Mouse (Mus musculus): ENCODE results near the gene Zbtb32. TPM values are rescaled to one million over a fixed set of nuclear protein-coding genes. Genes with fewer than 3 reads are reported as not detected.
A peak's percentile ranks its signal among the peaks of the same experiment; 100 is the strongest.

Gene Zbtb32
- not detected in 2 replicates for polyA plus RNA-seq (2012; rRNA removed)

DNA sequence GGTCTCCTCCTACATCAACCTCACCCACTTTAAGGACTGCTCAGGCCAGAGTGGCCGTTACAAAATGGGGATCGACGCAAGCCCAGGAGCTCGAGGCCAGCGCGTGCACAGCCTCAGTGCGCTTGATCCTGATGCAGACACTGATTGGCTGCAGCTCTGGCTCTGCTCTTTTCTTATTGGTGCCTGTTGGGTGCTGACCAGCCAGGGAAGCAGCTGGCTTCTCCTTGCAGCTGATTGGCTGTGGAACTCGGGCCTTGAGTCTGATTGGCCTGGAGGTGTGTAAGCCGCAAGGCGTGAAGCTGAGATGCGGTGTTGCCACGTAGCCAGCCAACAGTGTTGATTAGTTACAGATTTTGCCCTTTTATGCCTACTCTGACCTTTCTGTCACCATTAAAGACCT lies at the start of gene Zbtb32:
TSS of gene Zbtb32 (minus strand) at position 124 of the 400 bp plus-strand sequence.
- H3K27me3 ChIP-seq (ENCODE audit: control insufficient read depth, insufficient read depth, low read length) = no peaks in the 10 kb centered on the region
- no peak for DNase-seq
- 93% methylated on average over 12 of the region's 12 CpGs for WGBS
- peaks cover 6% of the 10 kb centered on the region for H3K4me1 ChIP-seq (ENCODE audit: control insufficient read depth, insufficient read depth, low read length)
- no peak for TF ChIP-seq CTCF (IDR thresholded peaks at IDR 0.05; ENCODE audit: borderline replicate concordance, insufficient read depth, low read depth, low read length)
- no peak for TF ChIP-seq POLR2A (IDR thresholded peaks at IDR 0.05; ENCODE audit: borderline replicate concordance, insufficient read depth, low read length)
- H3K4me3 ChIP-seq (replicated peaks; ENCODE audit: insufficient read depth, low read depth, low read length) = peak within 1 kb of the TSS; percentile 15
- H3K27ac ChIP-seq (ENCODE audit: insufficient read depth, low read length) = no peak within 1 kb of the TSS

DNA sequence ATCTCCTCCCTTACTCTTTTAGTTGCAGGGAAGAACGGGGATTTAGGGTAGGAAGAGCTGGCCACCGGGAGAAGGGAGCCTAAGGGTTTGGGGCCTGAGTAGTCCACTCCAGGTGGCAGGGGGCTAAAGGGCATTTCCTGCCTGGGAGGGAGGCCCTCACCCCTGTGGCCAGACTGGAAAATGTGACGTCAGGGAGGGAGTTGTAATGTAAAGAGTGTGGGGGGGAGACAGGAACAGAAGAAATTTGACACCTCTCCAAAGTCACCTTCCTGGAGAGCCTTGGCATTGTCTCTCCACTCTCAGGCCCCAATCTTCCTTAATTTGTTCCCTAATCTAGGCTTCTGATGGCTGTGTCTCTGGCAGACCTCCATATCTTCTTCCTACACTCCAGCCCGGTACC lies 40.4 kb upstream of the Zbtb32 start:
- TF ChIP-seq CTCF (IDR thresholded peaks at IDR 0.05; ENCODE audit: borderline replicate concordance, insufficient read depth, low read depth, low read length) (no peak), POLR2A (IDR thresholded peaks at IDR 0.05; ENCODE audit: borderline replicate concordance, insufficient read depth, low read length) (no peak)
- 29% methylated on average over 4 of the region's 4 CpGs for WGBS

DNA sequence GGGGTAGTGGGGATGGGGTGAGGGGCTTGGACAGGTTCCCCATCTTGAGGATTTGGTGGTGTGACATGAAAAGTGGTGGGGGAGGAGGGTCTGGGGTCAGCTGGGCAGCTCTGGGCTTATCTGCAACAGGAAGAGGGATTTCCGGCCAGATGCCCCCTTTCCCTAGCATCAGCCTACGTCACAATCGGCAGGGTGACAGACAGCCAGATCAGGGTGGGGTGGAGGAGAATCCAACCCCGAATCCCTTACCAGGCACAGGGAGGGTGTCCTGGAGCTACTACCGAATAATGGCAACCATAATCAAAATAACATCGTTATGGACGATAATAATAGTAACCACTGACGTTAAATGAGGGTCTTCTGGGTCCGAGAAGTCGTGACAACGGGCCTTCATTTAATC lies 37.7 kb upstream of the Zbtb32 start:
- peaks cover 6% of the 10 kb centered on the region; the same call in 1 of the 2 replicates for H3K27me3 ChIP-seq (ENCODE audit: control insufficient read depth, insufficient read depth, low read length)
- TF ChIP-seq CTCF (IDR thresholded peaks at IDR 0.05; ENCODE audit: borderline replicate concordance, insufficient read depth, low read depth, low read length) = no peak
- TF ChIP-seq POLR2A (IDR thresholded peaks at IDR 0.05; ENCODE audit: borderline replicate concordance, insufficient read depth, low read length) = no peak
- 29% methylated on average over 11 of the region's 11 CpGs for WGBS

More for the DNA sequence above, 40.4 kb upstream of the Zbtb32 start:
- H3K4me3 ChIP-seq (replicated peaks; ENCODE audit: insufficient read depth, low read depth, low read length) = no peak overlapping the region
- peaks cover 6% of the 10 kb centered on the region; the same call in 1 of the 2 replicates for H3K27me3 ChIP-seq (ENCODE audit: control insufficient read depth, insufficient read depth, low read length)
- H3K4me1 ChIP-seq (ENCODE audit: control insufficient read depth, insufficient read depth, low read length) = no peaks in the 10 kb centered on the region
- no peak overlapping the region for H3K27ac ChIP-seq (ENCODE audit: insufficient read depth, low read length)
- no peak for DNase-seq

DNA sequence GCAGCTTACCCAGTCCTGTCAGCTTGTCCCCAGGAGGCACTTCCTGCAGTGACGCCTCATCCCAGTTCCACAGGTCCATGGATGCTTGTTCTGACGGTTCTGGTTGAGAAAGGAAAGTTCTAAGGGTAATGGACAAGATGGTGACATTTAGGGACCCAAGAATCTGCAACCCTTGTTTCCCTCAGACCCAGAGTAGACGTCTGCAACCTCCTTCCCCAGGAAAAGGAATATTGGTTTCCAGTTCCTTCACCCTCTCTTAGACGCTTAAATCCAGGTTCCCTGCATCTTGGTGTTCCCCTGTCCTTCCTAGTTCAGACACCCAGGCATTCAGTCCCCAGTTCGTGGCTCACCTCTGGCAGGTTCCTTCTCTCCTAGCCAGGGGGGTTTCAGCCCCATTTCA lies 37.0 kb upstream of the Zbtb32 start, which contains the start of gene Etv2:
TSS of gene Etv2 (minus strand) at position 101 of the 400 bp plus-strand sequence.
- H3K4me3 ChIP-seq (replicated peaks; ENCODE audit: insufficient read depth, low read depth, low read length) = no peak within 1 kb of the TSS
- no peak for DNase-seq
- H3K27me3 ChIP-seq (ENCODE audit: control insufficient read depth, insufficient read depth, low read length) = peaks cover 6% of the 10 kb centered on the region; the same call in 1 of the 2 replicates
- TF ChIP-seq POLR2A (IDR thresholded peaks at IDR 0.05; ENCODE audit: borderline replicate concordance, insufficient read depth, low read length) (no peak), CTCF (IDR thresholded peaks at IDR 0.05; ENCODE audit: borderline replicate concordance, insufficient read depth, low read depth, low read length) (no peak)
- 2% methylated on average over 5 of the region's 5 CpGs for WGBS
- H3K4me1 ChIP-seq (ENCODE audit: control insufficient read depth, insufficient read depth, low read length) = no peaks in the 10 kb centered on the region
- H3K27ac ChIP-seq (ENCODE audit: insufficient read depth, low read length) = no peak within 1 kb of the TSS

More for the DNA sequence above, 37.7 kb upstream of the Zbtb32 start:
- Histone ChIP-seq H3K27ac (ENCODE audit: insufficient read depth, low read length) (no peak overlapping the region), H3K4me1 (ENCODE audit: control insufficient read depth, insufficient read depth, low read length) (no peaks in the 10 kb centered on the region), H3K4me3 (replicated peaks; ENCODE audit: insufficient read depth, low read depth, low read length) (no peak overlapping the region)
- DNase-seq = no peak

DNA sequence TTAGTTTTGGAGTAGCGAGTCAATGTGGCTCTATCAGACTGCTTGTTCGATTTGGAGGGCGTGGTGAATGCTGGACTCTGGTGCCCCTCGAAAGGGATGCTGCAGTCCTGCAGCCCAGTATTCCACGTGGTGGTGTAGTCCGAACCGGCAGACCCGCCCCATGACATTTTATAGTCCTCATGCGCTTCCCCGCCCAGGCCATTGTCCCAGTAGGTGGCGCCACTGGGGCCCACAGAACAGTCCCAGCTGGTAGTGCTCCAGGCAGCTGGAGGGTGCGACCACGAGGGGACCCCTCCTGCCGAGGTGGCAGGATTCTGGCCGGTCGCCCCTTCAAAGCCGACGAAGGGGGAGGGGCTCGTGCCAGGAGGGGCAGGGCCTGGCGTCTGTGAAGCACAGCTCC lies 35.9 kb upstream of the Zbtb32 start:
- under 1% methylated on average over 20 of the region's 20 CpGs for WGBS
- H3K4me3 ChIP-seq (replicated peaks; ENCODE audit: insufficient read depth, low read depth, low read length) = no peak overlapping the region
- TF ChIP-seq POLR2A (IDR thresholded peaks at IDR 0.05; ENCODE audit: borderline replicate concordance, insufficient read depth, low read length) (no peak), CTCF (IDR thresholded peaks at IDR 0.05; ENCODE audit: borderline replicate concordance, insufficient read depth, low read depth, low read length) (peak; percentile 29; the same call in 1 of the 2 replicates)
- DNase-seq = no peak
- no peaks in the 10 kb centered on the region for H3K4me1 ChIP-seq (ENCODE audit: control insufficient read depth, insufficient read depth, low read length)
- H3K27ac ChIP-seq (ENCODE audit: insufficient read depth, low read length) = no peak overlapping the region
- H3K27me3 ChIP-seq (ENCODE audit: control insufficient read depth, insufficient read depth, low read length) = peaks cover 6% of the 10 kb centered on the region; the same call in 1 of the 2 replicates

DNA sequence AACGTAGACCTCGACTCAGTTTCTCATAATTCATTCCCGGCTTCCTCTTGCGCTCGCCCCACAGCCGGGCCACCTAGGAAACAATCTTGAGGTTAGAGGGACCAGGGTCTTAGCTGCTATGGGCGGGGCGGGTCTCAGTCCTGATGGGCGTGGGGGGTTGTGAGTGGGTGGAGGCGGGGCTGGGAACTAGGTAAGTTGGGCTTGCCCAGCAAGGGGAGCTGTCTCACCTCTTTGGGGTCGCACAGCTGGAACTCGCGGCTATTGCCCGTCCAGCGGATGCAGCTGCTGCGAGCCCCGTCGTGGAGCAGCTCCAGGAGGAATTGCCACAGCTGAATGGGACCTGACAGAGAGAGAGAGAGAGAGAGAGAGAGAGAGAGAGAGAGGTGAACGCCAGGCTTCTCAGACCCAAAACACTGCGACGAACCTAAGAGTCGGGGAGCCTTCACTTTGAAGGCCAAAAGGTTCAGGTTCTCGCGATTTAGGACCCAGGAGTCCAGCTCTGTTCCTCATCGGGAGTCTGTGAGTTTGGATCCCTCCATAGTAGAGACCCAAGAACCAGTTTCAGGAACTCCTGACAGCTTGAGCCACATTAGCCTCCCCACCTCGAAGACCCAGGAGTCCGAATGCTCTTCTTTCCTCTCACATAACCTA lies 35.2 kb upstream of the Zbtb32 start:
- no peak for DNase-seq
- Histone ChIP-seq H3K4me3 (replicated peaks; ENCODE audit: insufficient read depth, low read depth, low read length) (no peak overlapping the region), H3K4me1 (ENCODE audit: control insufficient read depth, insufficient read depth, low read length) (no peaks in the 10 kb centered on the region), H3K27me3 (ENCODE audit: control insufficient read depth, insufficient read depth, low read length) (peaks cover 6% of the 10 kb centered on the region; the same call in 1 of the 2 replicates), H3K27ac (ENCODE audit: insufficient read depth, low read length) (no peak overlapping the region)
- WGBS = 5% methylated on average over 27 of the region's 27 CpGs
- TF ChIP-seq POLR2A (IDR thresholded peaks at IDR 0.05; ENCODE audit: borderline replicate concordance, insufficient read depth, low read length) = no peak
- no peak for TF ChIP-seq CTCF (IDR thresholded peaks at IDR 0.05; ENCODE audit: borderline replicate concordance, insufficient read depth, low read depth, low read length)

DNA sequence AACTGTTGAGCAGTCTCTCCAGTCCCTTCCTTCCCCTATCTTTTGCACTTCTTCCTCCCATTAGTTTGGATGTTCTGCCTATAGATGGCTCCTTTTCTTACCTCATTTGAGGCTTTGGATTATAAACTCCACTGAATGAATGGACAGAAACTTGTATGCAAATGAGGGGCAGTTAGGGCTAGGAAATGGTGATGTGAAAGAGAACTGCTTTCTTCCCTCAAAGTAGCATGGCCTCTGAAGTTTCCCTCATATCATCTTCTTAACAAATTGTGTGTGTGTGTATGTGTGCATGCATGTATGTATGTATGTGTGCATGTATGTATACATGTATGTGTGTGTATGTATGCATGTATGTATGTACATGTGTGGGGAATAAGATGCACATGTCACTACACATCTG lies 30.3 kb upstream of the Zbtb32 start:
- Histone ChIP-seq H3K4me3 (replicated peaks; ENCODE audit: insufficient read depth, low read depth, low read length) (no peak overlapping the region), H3K4me1 (ENCODE audit: control insufficient read depth, insufficient read depth, low read length) (no peaks in the 10 kb centered on the region), H3K27ac (ENCODE audit: insufficient read depth, low read length) (no peak overlapping the region), H3K27me3 (ENCODE audit: control insufficient read depth, insufficient read depth, low read length) (no peaks in the 10 kb centered on the region; the same call in 1 of the 2 replicates)
- TF ChIP-seq POLR2A (IDR thresholded peaks at IDR 0.05; ENCODE audit: borderline replicate concordance, insufficient read depth, low read length) (no peak), CTCF (IDR thresholded peaks at IDR 0.05; ENCODE audit: borderline replicate concordance, insufficient read depth, low read depth, low read length) (no peak)
- DNase-seq = no peak

DNA sequence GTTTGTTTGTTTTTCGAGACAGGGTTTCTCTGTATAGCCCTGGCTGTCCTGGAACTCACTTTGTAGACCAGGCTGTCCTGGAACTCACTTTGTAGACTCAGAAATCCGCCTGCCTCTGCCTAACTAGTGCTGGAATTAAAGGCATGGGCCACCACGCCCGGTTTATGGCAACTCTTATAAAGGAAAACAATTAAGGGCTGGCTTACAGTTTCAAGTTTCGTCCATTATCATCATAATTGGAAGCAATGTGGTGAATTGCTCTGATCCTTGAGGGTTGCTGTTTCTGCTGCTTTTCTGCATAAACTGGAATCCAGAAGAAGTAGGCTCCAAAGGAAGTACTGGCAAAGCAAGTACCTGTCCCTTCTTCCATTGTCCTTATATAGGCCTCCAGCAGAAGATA lies 27.9 kb upstream of the Zbtb32 start:
- no peak overlapping the region for H3K27ac ChIP-seq (ENCODE audit: insufficient read depth, low read length)
- no peak for DNase-seq
- 89% methylated on average over 5 of the region's 5 CpGs for WGBS
- TF ChIP-seq POLR2A (IDR thresholded peaks at IDR 0.05; ENCODE audit: borderline replicate concordance, insufficient read depth, low read length) (no peak), CTCF (IDR thresholded peaks at IDR 0.05; ENCODE audit: borderline replicate concordance, insufficient read depth, low read depth, low read length) (no peak)
- H3K4me1 ChIP-seq (ENCODE audit: control insufficient read depth, insufficient read depth, low read length) = peaks cover 3% of the 10 kb centered on the region; the same call in 1 of the 2 replicates
- no peak overlapping the region for H3K4me3 ChIP-seq (replicated peaks; ENCODE audit: insufficient read depth, low read depth, low read length)
- H3K27me3 ChIP-seq (ENCODE audit: control insufficient read depth, insufficient read depth, low read length) = no peaks in the 10 kb centered on the region

Data from cerebellum, adult 2 months (tissue).